Mouse (Mus musculus): ENCODE measurements at regions not wholly inside any gene's neighbourhood (a gene's known extent, or its start where the extent isn't known, plus 50 kb on each side); places are given as distances from the start of the nearest gene placed in this dataset.

- TF ChIP-seq POLR2A (IDR thresholded peaks at IDR 0.05; ENCODE audit: insufficient read depth, low read depth, low read length) (no peak), EP300 (IDR thresholded peaks at IDR 0.05; ENCODE audit: insufficient read depth, low read depth, low read length) (no peak)
Measured at GRCm38 (mm10) chr1:41026943-41027342, 221.5 kb downstream of the Tmem182 start.

Measured in heart, adult 2 months (tissue).